Mouse (Mus musculus) inflammation-experienced regulatory T-cells, adult 6 months (primary cell): Measurements from ENCODE around the gene Pip5k1c. TPM values are rescaled to one million over a fixed set of nuclear protein-coding genes. Genes with fewer than 3 reads are reported as not detected.
A peak's percentile ranks its signal among the peaks of the same experiment; 100 is the strongest.

ENCODE experiments used
- ATAC-seq: one replicate; pipeline ENCODE4 v1.8.0; 2017
- polyA plus RNA-seq, 3 experiments: library from polyadenylated mRNA; unstranded; fragments of 100-300 nt; shearing (Covaris generic); gene quantifications; one replicate each; pipeline ENCODE4 v1.2.1; 2017

The Pip5k1c gene
- polyA plus RNA-seq, 3 experiments from 2014 or later: 10.7 to 15.9 (median 14.4) TPM

- ATAC-seq: peak; percentile 20
Measured at GRCm38 (mm10) chr10:81303258-81303657, 10.5 kb downstream of the Pip5k1c start.

- ATAC-seq: peak; percentile 66
Measured at GRCm38 (mm10) chr10:81303761-81304160, 11.0 kb downstream of the Pip5k1c start.

GRCm38 (mm10) chr10:81304597-81305238 is 12.0 kb downstream of the Pip5k1c start:
- ATAC-seq: peak; percentile 36

GRCm38 (mm10) chr10:81305663-81306062 is 12.9 kb downstream of the Pip5k1c start:
- ATAC-seq: no peak

GRCm38 (mm10) chr10:81306173-81306668 is 13.5 kb downstream of the Pip5k1c start:
- ATAC-seq: no peak

- no peak for ATAC-seq
Measured at GRCm38 (mm10) chr10:81306837-81307682, 14.3 kb downstream of the Pip5k1c start.

GRCm38 (mm10) chr10:81309571-81309970 is 16.8 kb downstream of the Pip5k1c start:
- ATAC-seq: peak; percentile 92

GRCm38 (mm10) chr10:81313581-81313980 is 20.8 kb downstream of the Pip5k1c start:
- ATAC-seq: no peak

- ATAC-seq: no peak
Measured at GRCm38 (mm10) chr10:81314201-81314600, 21.4 kb downstream of the Pip5k1c start.

- no peak for ATAC-seq
Measured at GRCm38 (mm10) chr10:81315587-81315986, 22.8 kb downstream of the Pip5k1c start.

- no peak for ATAC-seq
Measured at GRCm38 (mm10) chr10:81316338-81317060, 23.7 kb downstream of the Pip5k1c start.

- ATAC-seq: no peak
Measured at GRCm38 (mm10) chr10:81317273-81317672, 24.5 kb downstream of the Pip5k1c start.

- no peak for ATAC-seq
Measured at GRCm38 (mm10) chr10:81318589-81319329, 26.0 kb downstream of the Pip5k1c start.

- ATAC-seq: no peak
Measured at GRCm38 (mm10) chr10:81319330-81319699, 26.6 kb downstream of the Pip5k1c start.

- no peak for ATAC-seq
Measured at GRCm38 (mm10) chr10:81319741-81320549, 27.2 kb downstream of the Pip5k1c start.

GRCm38 (mm10) chr10:81320550-81321347 is 28.0 kb downstream of the Pip5k1c start, which contains the start of gene Cactin:
Gene Cactin (plus strand): TSS chr10:81321103.
- ATAC-seq: peak; percentile 85

- ATAC-seq: no peak
Measured at GRCm38 (mm10) chr10:81321436-81321835, 28.7 kb downstream of the Pip5k1c start.

- ATAC-seq: no peak
Measured at GRCm38 (mm10) chr10:81322444-81322843, 29.7 kb downstream of the Pip5k1c start.

GRCm38 (mm10) chr10:81323141-81323775 is 30.5 kb downstream of the Pip5k1c start:
- no peak for ATAC-seq
